Mouse (Mus musculus): ENCODE data around the gene Pde4a.

Gene Pde4a

GRCm38 (mm10) chr9:21149077-21149653 lies 16.3 kb upstream of the Pde4a start:
- no peak for DNase-seq (ENCODE audit: extremely low spot score)

DNA sequence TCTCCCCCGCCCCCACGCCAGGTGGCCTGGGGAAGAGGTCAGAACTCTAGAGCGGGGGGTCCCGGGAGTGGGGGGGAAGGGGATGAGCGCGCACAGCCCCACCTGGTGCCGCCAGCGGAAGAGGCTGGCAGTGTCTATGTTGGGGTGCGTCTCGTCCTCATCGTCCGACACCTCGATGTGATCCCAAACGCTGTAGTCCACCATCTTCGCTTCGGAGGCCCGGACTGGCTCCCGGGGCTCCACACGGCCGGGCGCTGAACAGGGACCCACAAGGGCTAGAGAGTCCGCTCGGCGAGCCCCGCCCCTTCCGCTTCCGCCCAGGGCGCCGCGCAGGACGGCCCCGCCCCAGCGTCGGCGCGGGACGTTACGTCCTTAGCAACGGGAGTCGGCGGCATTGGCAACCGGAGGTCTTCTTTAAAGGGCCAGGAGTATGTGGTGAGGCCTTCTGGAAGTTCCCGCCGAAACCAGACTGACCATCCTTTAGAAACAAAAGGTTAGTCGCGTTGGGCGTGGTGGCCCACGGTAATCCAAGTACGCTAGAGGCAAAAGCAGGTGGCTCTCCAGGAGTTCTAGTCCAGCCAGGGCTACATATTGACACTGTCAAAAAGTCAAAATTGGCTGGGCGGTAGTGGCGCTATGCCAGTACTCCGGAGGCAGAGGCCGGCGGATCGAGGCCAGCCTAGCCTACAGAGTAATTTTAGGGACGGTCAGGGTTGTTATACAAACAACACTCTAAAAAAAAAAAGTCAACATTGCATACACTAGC lies 15.7 kb upstream of the Pde4a start, which contains the start of gene Cdc37:
TSS of gene Cdc37 (minus strand) at position 329 of the 766 bp plus-strand sequence.
- DNase-seq (ENCODE audit: extremely low spot score): peak; percentile 95

- peak; percentile 76 for DNase-seq (ENCODE audit: extremely low spot score)
Observed at GRCm38 (mm10) chr9:21152715-21153114, 12.8 kb upstream of the Pde4a start.

DNA sequence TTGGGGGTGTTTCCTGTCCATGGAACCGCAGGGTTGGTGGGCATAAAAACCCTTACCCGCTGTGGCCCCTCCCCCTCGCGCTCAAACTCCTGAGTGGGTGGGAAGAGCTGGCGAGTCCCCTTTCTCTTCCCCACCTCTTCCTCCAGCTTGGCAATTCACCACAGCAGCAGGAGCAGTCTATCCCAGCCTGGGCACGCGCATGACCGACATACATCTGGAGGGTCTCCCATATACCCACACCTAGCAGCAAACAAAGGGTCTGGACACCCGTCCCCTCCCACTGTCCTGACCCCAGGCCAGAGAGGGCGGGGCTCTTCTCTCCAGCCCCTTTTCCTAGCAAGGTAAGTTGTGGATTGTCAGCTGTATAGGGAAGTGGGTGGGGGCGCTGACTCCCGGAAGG lies 12.2 kb upstream of the Pde4a start:
- peak; percentile 25 for DNase-seq (ENCODE audit: extremely low spot score)

- no peak for DNase-seq (ENCODE audit: extremely low spot score)
Observed at GRCm38 (mm10) chr9:21153833-21154232, 11.7 kb upstream of the Pde4a start.

GRCm38 (mm10) chr9:21154787-21155186 lies 10.7 kb upstream of the Pde4a start:
- DNase-seq (ENCODE audit: extremely low spot score): no peak

GRCm38 (mm10) chr9:21161209-21161909 lies 4.2 kb upstream of the Pde4a start:
- peak; percentile 91 for DNase-seq (ENCODE audit: extremely low spot score)

DNA sequence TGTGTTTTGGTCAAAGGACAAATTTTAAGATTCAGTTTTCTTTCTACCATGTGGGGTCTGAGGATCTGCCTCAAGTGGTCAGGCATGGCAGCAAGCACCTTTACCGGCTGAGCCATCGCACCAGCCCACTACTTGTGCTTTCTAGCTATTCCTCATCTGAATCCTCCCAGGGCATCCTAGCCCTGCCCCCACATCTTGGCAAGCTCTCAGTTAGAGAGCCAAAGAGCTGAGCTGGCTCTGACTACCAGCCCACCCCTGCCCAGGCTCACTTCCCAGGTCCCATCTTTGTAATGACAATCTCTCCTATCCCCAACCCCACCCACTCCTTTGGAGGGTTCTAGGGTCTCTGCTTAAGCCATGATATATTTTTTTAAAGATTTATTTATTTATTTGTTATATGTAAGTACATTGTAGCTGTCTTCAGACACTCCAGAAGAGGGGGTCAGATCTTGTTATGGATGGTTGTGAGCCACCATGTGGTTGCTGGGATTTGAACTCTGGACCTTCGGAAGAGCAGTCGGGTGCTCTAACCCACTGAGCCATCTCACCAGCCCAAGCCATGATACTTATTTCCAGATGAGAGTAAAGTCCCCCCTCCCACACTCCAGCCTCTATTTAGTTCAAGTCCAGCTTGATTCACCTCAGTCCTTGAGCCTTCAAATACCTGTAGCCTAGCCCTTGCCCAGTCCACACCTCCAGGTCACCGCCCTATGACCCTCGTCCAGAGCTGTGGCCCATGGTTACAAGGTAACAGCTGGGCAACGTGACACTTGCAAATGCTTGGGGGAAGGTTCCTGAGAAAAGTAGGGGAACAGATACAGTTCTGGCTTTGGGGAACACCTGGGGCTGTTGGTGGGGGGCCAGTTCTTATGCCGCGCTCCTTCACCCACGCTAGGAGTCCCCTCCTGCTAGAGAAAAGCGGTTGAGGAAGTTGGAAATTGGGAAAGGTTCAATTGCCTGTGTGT lies 2.1 kb upstream of the Pde4a start:
- no peak for DNase-seq (ENCODE audit: extremely low spot score)

DNA sequence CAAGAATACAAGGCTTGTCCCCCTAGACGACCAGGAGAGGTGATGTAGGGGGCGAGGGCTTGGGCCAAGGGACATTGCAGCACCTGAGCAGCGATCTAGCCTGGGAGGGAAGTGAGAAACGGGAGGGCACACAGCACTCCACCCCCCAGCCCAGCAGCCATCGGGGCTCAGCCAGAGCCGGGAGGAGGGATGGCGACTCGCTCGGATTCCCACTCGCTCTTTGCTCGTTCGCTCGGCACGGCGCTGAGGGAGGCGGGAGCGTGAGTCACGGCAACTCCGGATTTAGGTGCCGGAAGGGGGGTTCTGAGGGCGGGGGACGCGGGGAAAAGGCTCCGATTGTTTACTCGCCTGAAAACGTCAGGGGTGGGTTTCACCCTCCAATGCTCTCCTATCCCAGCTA lies 1.4 kb upstream of the Pde4a start:
- DNase-seq (ENCODE audit: extremely low spot score): no peak

DNA sequence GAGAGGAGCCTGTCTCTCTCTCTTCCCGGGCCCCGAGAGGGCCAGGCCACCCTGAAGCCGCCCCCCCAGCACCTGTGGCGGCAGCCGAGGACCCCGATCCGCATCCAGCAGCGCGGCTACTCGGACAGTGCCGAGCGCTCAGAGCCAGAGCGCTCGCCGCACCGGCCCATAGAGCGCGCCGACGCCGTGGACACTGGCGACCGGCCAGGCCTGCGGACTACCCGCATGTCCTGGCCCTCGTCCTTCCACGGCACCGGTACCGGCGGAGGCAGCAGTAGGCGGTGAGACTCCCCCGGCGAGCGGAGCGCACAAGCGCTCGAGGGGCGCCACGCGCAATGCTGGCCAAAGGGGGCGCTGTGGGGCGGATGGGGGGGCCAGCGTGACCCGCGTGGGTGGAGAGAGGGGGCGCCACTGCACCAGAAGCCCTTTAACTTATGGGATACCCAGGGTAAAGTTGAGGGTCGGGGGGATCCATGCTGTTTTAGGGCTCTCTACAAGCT lies 488 bp downstream of the Pde4a start:
- peak; percentile 64 for DNase-seq (ENCODE audit: extremely low spot score)

- no peak for DNase-seq (ENCODE audit: extremely low spot score)
Observed at GRCm38 (mm10) chr9:21166516-21166915, 1.0 kb downstream of the Pde4a start.

- DNase-seq (ENCODE audit: extremely low spot score): no peak
Observed at GRCm38 (mm10) chr9:21167140-21168097, 1.9 kb downstream of the Pde4a start.

GRCm38 (mm10) chr9:21168161-21169123 lies 2.9 kb downstream of the Pde4a start:
- DNase-seq (ENCODE audit: extremely low spot score): peak; percentile 80

- no peak for DNase-seq (ENCODE audit: extremely low spot score)
Observed at GRCm38 (mm10) chr9:21169157-21169556, 3.6 kb downstream of the Pde4a start.

DNA sequence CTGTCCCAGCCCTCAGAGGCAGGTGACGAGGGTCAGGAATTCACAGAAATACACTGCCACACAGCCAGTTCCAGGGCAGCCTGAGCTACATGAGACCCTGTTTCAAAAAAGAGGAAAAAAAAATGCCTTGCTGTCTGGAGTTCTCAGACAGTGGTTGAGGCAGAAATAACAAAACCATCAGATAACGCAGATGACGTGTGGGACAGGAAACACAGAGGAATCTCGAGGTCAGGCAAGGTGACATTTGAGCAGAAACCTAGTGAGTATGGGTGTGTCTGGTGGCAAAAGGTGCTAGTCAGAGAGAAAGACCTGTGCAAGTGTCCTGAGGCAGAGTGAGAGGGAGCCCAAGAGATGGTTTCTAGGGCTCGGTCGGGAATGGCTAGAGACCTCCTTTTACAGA lies 6.8 kb downstream of the Pde4a start:
- no peak for DNase-seq (ENCODE audit: extremely low spot score)

DNA sequence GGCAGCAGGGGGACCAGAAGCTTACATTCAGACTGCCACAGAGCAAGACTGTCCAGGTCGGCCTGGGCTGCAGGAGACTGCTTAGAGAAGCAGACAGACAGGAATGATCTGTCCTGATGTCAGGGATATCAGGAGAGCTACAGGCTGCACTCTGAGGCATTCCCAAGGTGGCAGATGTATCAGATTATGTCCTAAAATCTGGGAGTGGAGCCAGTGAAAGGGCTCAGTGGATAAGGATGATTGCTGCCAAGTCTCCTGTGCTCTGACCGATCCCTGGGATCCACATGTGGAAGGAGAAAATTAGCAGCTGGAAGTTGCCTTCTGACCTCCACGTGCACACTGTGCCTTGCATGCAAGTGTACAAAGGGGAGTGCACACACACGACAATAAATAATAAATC lies 14.9 kb downstream of the Pde4a start:
- DNase-seq (ENCODE audit: extremely low spot score): no peak

GRCm38 (mm10) chr9:21180841-21181240 lies 15.3 kb downstream of the Pde4a start:
- DNase-seq (ENCODE audit: extremely low spot score): no peak

- DNase-seq (ENCODE audit: extremely low spot score): peak; percentile 55
Observed at GRCm38 (mm10) chr9:21181421-21182220, 16.1 kb downstream of the Pde4a start.
